Mouse (Mus musculus) erythroblast, embryonic 14.5 days (primary cell): ENCODE results near the gene Limk2.

Experiments used
- GATA1 ChIP-seq: IDR thresholded peaks from 2 replicates; pipeline ENCODE4 v1.6.1; 2012; ENCODE audit warnings: low read length, inconsistent platforms, mixed read lengths
- TAL1 ChIP-seq: IDR thresholded peaks from 3 replicates; pipeline ENCODE4 v1.6.1; 2012; ENCODE audit warnings: low read length, inconsistent platforms, mixed read lengths

GRCm38 (mm10) chr11:3443091-3443490 lies 34.1 kb upstream of the Limk2 start:
- no peak for TF ChIP-seq TAL1
- TF ChIP-seq GATA1, result no peak
